Comparison of ENCODE assay signal across 8 mouse cellular contexts in genomic region chr7:100159105-100159841, GRCm38 (mm10). TPM values are rescaled to one million over a fixed set of nuclear protein-coding genes. Genes with fewer than 3 reads are reported as not detected.
DNase-seq lines count a peak whose midpoint lies in the region; ATAC-seq lines count a peak whose summit lies in the region.

TSS of gene Lipt2 (plus strand) at chr7:100159277.

- ATAC-seq in intestine, embryonic 14.5 days (replicated peaks; ENCODE audit: low FRiP score, low TSS enrichment, low read depth): peak; percentile 95

- H3K27me3 ChIP-seq in intestine, embryonic 14.5 days (replicated peaks; ENCODE audit: control insufficient read depth, insufficient read depth, low read length): no peaks in the 10 kb centered on the region

- peak within 1 kb of the TSS; percentile 98 for H3K27ac ChIP-seq in intestine, embryonic 14.5 days (ENCODE audit: low read depth)

- 1% methylated on average over 78 of the region's 78 CpGs for whole genome bisulfite sequencing in intestine, embryonic 14.5 days

- no peaks in the 10 kb centered on the region for H3K9me3 ChIP-seq in intestine, embryonic 14.5 days (ENCODE audit: control insufficient read depth, low read length)

- H3K9ac ChIP-seq in intestine, embryonic 14.5 days (ENCODE audit: low read length): peak within 1 kb of the TSS; percentile 92

- H3K4me2 ChIP-seq in intestine, embryonic 14.5 days (ENCODE audit: low read length): peak within 1 kb of the TSS; percentile 87

- intact Hi-C loops in left cerebral cortex, postnatal 14 days (cut with DNase I): no loop called here

- H3K4me1 ChIP-seq in intestine, embryonic 14.5 days (replicated peaks; ENCODE audit: control insufficient read depth, insufficient read depth, low read length): 0 out of 2 replicates have a peak, but pooled peaks cover 6% of the 10 kb centered on the region

- H3K36me3 ChIP-seq in intestine, embryonic 14.5 days (ENCODE audit: control insufficient read depth, insufficient read depth, low read length): no peaks in the 10 kb centered on the region

- peak; percentile 97 to 98 for DNase-seq in adrenal gland, adult (ENCODE audit: inconsistent age in 2 of 2, low spot score in 1 of 2)
- peak; percentile 91 for DNase-seq in embryo, embryonic 10.5 days (ENCODE audit: low spot score)
- peak; percentile 96 for DNase-seq in gastrocnemius, postnatal 25 days
- peak; percentile 91 for DNase-seq in intestine, embryonic 14.5 days (ENCODE audit: low spot score)
- DNase-seq in left cerebral cortex, postnatal 14 days (ENCODE audit: low spot score in 2 of 2): peak; percentile 86 to 90
- DNase-seq in mesoderm, embryonic 11.5 days (ENCODE audit: low read depth, low spot score): peak; percentile 93
- peak; percentile 86 to 89 for DNase-seq in right cerebral cortex, postnatal 36 days (ENCODE audit: low spot score in 2 of 2)
- DNase-seq in yolk sac, embryonic 10.5 days (ENCODE audit: low spot score): peak; percentile 90

- peak within 1 kb of the TSS; percentile 89 for H3K4me3 ChIP-seq in intestine, embryonic 14.5 days (ENCODE audit: low read depth, low read length)

RNA-seq across cellular contexts. Expression of gene Lipt2, which starts in this region (rescaled TPM):
- total RNA-seq in gastrocnemius, postnatal 25 days (2021): 1 to 10 TPM; 4.1 to 4.2 TPM
- polyA plus RNA-seq in intestine, embryonic 14.5 days (2014; fragmentation: Nextera tagmentation; extraction: Ambion mirVana): 29.7 and 35.7 TPM in 2 replicates
- 1 to 10 TPM; 4.3 to 5.5 TPM for total RNA-seq in left cerebral cortex, postnatal 14 days (2021)

Comparison
In these comparisons a context has a peak if more than half of its experiments do, and no peak if none do; other contexts are left out.
1. Peak in every context shown above with its lines: DNase-seq, ATAC-seq, H3K4me3 ChIP-seq and H3K27ac ChIP-seq.